Mouse (Mus musculus): ENCODE measurements around the gene Tmem115.

- TF ChIP-seq POLR2A (IDR thresholded peaks at IDR 0.05; ENCODE audit: low read depth, low read length) (no peak), CTCF (IDR thresholded peaks at IDR 0.05; ENCODE audit: extremely low read depth, insufficient read length, insufficient replicate concordance, low read depth, low read length) (no peak)
Measured at GRCm38 (mm10) chr9:107547026-107547425, 13.3 kb downstream of the Tmem115 start, which contains the start of gene Zmynd10.
